8 mouse cellular contexts compared by ENCODE assay signal in genomic region chr17:29093110-29093952, GRCm38 (mm10). TPM values are rescaled to one million over a fixed set of nuclear protein-coding genes. Genes with fewer than 3 reads are reported as not detected.
DNase-seq lines count a peak whose midpoint lies in the region; ATAC-seq and TF ChIP-seq lines count a peak whose summit lies in the region.

No protein-coding gene starts in this region.

- TF ChIP-seq CTCF in cerebellum, adult 2 months (IDR thresholded peaks at IDR 0.05; ENCODE audit: borderline replicate concordance, insufficient read depth, low read depth, low read length): no peak
- no peak for TF ChIP-seq CTCF in forebrain, postnatal 0 days (IDR thresholded peaks at IDR 0.05; ENCODE audit: low read depth)

- no peak overlapping the region for H3K27ac ChIP-seq in cerebellum, adult 2 months (ENCODE audit: insufficient read depth, low read length)
- peak overlapping the region; percentile 50; the same call in 1 of the 2 replicates for H3K27ac ChIP-seq in forebrain, postnatal 0 days (ENCODE audit: low read depth, low read length)
- no peak overlapping the region for H3K27ac ChIP-seq in lung, embryonic 16.5 days (ENCODE audit: low read length)

- DNase-seq in MN1 (ENCODE audit: low spot score): peak; percentile 94
- DNase-seq in cerebellum, adult 2 months: peak; percentile 85 to 86
- DNase-seq in forebrain, postnatal 0 days: peak; percentile 82
- peak; percentile 93 for DNase-seq in heart, postnatal 4 days
- peak; percentile 62 for DNase-seq in layer of hippocampus, adult 9-11 months
- DNase-seq in ovary, postnatal 10 days (ENCODE audit: low spot score): peak; percentile 58
- DNase-seq in thymus, postnatal 10 days (ENCODE audit: low spot score in 2 of 2): peak; percentile 55 to 58

- peak; percentile 70 for ATAC-seq in forebrain, postnatal 0 days
- peak; percentile 89 for ATAC-seq in lung, embryonic 16.5 days (ENCODE audit: low read depth)

- H3K4me1 ChIP-seq in cerebellum, adult 2 months (ENCODE audit: control insufficient read depth, insufficient read depth, low read length): peaks cover 11% of the 10 kb centered on the region; the same call in 1 of the 2 replicates
- peaks cover 5% of the 10 kb centered on the region; the same call in 1 of the 2 replicates for H3K4me1 ChIP-seq in forebrain, postnatal 0 days (ENCODE audit: insufficient read depth)
- H3K4me1 ChIP-seq in lung, embryonic 16.5 days (replicated peaks; ENCODE audit: control insufficient read depth, insufficient read depth, low read length): peaks cover 30% of the 10 kb centered on the region

- H3K36me3 ChIP-seq in forebrain, postnatal 0 days (ENCODE audit: insufficient read depth): no peaks in the 10 kb centered on the region
- no peaks in the 10 kb centered on the region for H3K36me3 ChIP-seq in lung, embryonic 16.5 days (ENCODE audit: control insufficient read depth, insufficient read depth, low read length)

- peak overlapping the region; percentile 95 for H3K4me2 ChIP-seq in forebrain, postnatal 0 days (ENCODE audit: low read depth)
- peak overlapping the region; percentile 92 for H3K4me2 ChIP-seq in lung, embryonic 16.5 days (ENCODE audit: low read depth, low read length)

- 10% methylated on average over 36 of the region's 36 CpGs for WGBS in cerebellum, adult 2 months
- WGBS in forebrain, postnatal 0 days: 6% methylated on average over 36 of the region's 36 CpGs
- WGBS in lung, embryonic 16.5 days: 7% methylated on average over 36 of the region's 36 CpGs

- peak overlapping the region; percentile 69 for H3K4me3 ChIP-seq in cerebellum, adult 2 months (replicated peaks; ENCODE audit: insufficient read depth, low read depth, low read length)
- H3K4me3 ChIP-seq in forebrain, postnatal 0 days (ENCODE audit: low read depth, low read length): peak overlapping the region; percentile 48
- H3K4me3 ChIP-seq in lung, embryonic 16.5 days (ENCODE audit: low read length): peak overlapping the region; percentile 59

- peak; percentile 85 for TF ChIP-seq POLR2A in cerebellum, adult 2 months (IDR thresholded peaks at IDR 0.05; ENCODE audit: borderline replicate concordance, insufficient read depth, low read length)

- no peaks in the 10 kb centered on the region for H3K27me3 ChIP-seq in cerebellum, adult 2 months (ENCODE audit: control insufficient read depth, insufficient read depth, low read length)
- no peaks in the 10 kb centered on the region for H3K27me3 ChIP-seq in forebrain, postnatal 0 days (ENCODE audit: insufficient read depth, low read length)
- H3K27me3 ChIP-seq in lung, embryonic 16.5 days (ENCODE audit: control insufficient read depth, insufficient read depth, low read depth, low read length): no peaks in the 10 kb centered on the region; the same call in 1 of the 2 replicates

- peak overlapping the region; percentile 64 for H3K9ac ChIP-seq in forebrain, postnatal 0 days
- peak overlapping the region; percentile 72 for H3K9ac ChIP-seq in lung, embryonic 16.5 days (ENCODE audit: low read length)

- no peaks in the 10 kb centered on the region for H3K9me3 ChIP-seq in forebrain, postnatal 0 days (ENCODE audit: low read length)
- H3K9me3 ChIP-seq in lung, embryonic 16.5 days (ENCODE audit: control insufficient read depth, low read length): no peaks in the 10 kb centered on the region

RNA-seq across cellular contexts. Expression of gene Cdkn1a, which starts 2.6 kb away (rescaled TPM):
- 12.6 and 19.4 TPM in 2 replicates for polyA plus RNA-seq in cerebellum, adult 2 months (2012; rRNA removed)
- total RNA-seq in forebrain, postnatal 0 days (2014; rRNA removed): 15.3 and 20.0 TPM in 2 replicates
- polyA plus RNA-seq in forebrain, postnatal 0 days (2015; fragmentation: Nextera tagmentation; extraction: Ambion mirVana): 94.3 and 121 TPM in 2 replicates
- total RNA-seq in heart, postnatal 4 days (2021): 10 to 100 TPM; 55.9 to 57.1 TPM
- 41.3 and 43.7 TPM in 2 replicates for polyA plus RNA-seq in lung, embryonic 16.5 days (2015; fragmentation: Nextera tagmentation; extraction: Ambion mirVana)

RNA-seq across cellular contexts. Expression of gene Rab44, which starts 20.6 kb away (rescaled TPM):
- 0.32 and 0.47 TPM in 2 replicates for polyA plus RNA-seq in cerebellum, adult 2 months (2012; rRNA removed)
- total RNA-seq in forebrain, postnatal 0 days (2014; rRNA removed): not detected in 2 replicates
- polyA plus RNA-seq in forebrain, postnatal 0 days (2015; fragmentation: Nextera tagmentation; extraction: Ambion mirVana): 0.13 TPM in 1 of 2 replicates, not detected in the other
- under 1 TPM; 0.47 to 0.57 TPM for total RNA-seq in heart, postnatal 4 days (2021)
- polyA plus RNA-seq in lung, embryonic 16.5 days (2015; fragmentation: Nextera tagmentation; extraction: Ambion mirVana): 1.1 TPM in 2 replicates
